Mouse (Mus musculus): ENCODE measurements around the gene Cercam. TPM values are rescaled to one million over a fixed set of nuclear protein-coding genes. Genes with fewer than 3 reads are reported as not detected.

The Cercam gene
- 29.6 and 29.7 TPM in 2 replicates for polyA plus RNA-seq (2015; fragmentation: Nextera tagmentation; extraction: Ambion mirVana)

- Histone ChIP-seq H3K9me3 (no peaks in the 10 kb centered on the region), H3K4me1 (peaks cover 12% of the 10 kb centered on the region), H3K27ac (peak within 1 kb of the TSS; percentile 76), H3K4me2 (peak within 1 kb of the TSS; percentile 94), H3K27me3 (0 out of 2 replicates have a peak, but pooled peaks cover 9% of the 10 kb centered on the region), H3K4me3 (peak within 1 kb of the TSS; percentile 60), H3K9ac (peak within 1 kb of the TSS; percentile 79), H3K36me3 (peaks cover 10% of the 10 kb centered on the region; the same call in 1 of the 2 replicates)
- WGBS, result under 1% methylated on average over 44 of the region's 44 CpGs
- ATAC-seq (ENCODE audit: insufficient number of reproducible peaks, insufficient read depth, low FRiP score, low TSS enrichment, low read depth), result peak; percentile 86
Measured at GRCm38 (mm10) chr2:29868949-29869645, at the start of gene Cercam. TSS of gene Cercam (plus strand) at chr2:29869164.

GRCm38 (mm10) chr2:29819363-29819762 lies 49.6 kb upstream of the Cercam start:
- no peaks in the 10 kb centered on the region for H3K27me3 ChIP-seq
- no peaks in the 10 kb centered on the region for H3K9me3 ChIP-seq
- H3K36me3 ChIP-seq, result peaks cover 26% of the 10 kb centered on the region
- peak overlapping the region; percentile 96 for H3K27ac ChIP-seq
- peak overlapping the region; percentile 75 for H3K4me2 ChIP-seq
- ATAC-seq (ENCODE audit: insufficient number of reproducible peaks, insufficient read depth, low FRiP score, low TSS enrichment, low read depth), result no peak
- H3K4me3 ChIP-seq, result no peak overlapping the region; the same call in 1 of the 2 replicates
- H3K9ac ChIP-seq, result peak overlapping the region; percentile 44; the same call in 1 of the 2 replicates
- peaks cover 23% of the 10 kb centered on the region for H3K4me1 ChIP-seq
- 12% methylated on average over 2 of the region's 2 CpGs for WGBS

GRCm38 (mm10) chr2:29820025-29820817 lies 48.7 kb upstream of the Cercam start, which contains the start of gene Urm1:
TSS of gene Urm1 (plus strand) at chr2:29820075.
- Histone ChIP-seq H3K27ac (peak within 1 kb of the TSS; percentile 96), H3K9ac (peak within 1 kb of the TSS; percentile 85), H3K27me3 (no peaks in the 10 kb centered on the region), H3K4me3 (peak within 1 kb of the TSS; percentile 52), H3K4me2 (peak within 1 kb of the TSS; percentile 75), H3K36me3 (peaks cover 18% of the 10 kb centered on the region), H3K4me1 (peaks cover 23% of the 10 kb centered on the region), H3K9me3 (no peaks in the 10 kb centered on the region)
- ATAC-seq (ENCODE audit: insufficient number of reproducible peaks, insufficient read depth, low FRiP score, low TSS enrichment, low read depth), result peak; percentile 72
- 1% methylated on average over 35 of the region's 35 CpGs for WGBS

- Histone ChIP-seq H3K36me3 (0 out of 2 replicates have a peak, but pooled peaks cover 3% of the 10 kb centered on the region), H3K4me1 (peaks cover 10% of the 10 kb centered on the region), H3K9ac (peak overlapping the region; percentile 82), H3K27me3 (no peaks in the 10 kb centered on the region), H3K4me3 (peak overlapping the region; percentile 90), H3K4me2 (peak overlapping the region; percentile 71), H3K9me3 (no peaks in the 10 kb centered on the region), H3K27ac (peak overlapping the region; percentile 95)
- 13% methylated on average over 11 of the region's 11 CpGs for WGBS
- no peak for ATAC-seq (ENCODE audit: insufficient number of reproducible peaks, insufficient read depth, low FRiP score, low TSS enrichment, low read depth)
Measured at GRCm38 (mm10) chr2:29826318-29826925, 42.5 kb upstream of the Cercam start.

- peaks cover 10% of the 10 kb centered on the region for H3K4me1 ChIP-seq
- under 1% methylated on average over 48 of the region's 48 CpGs for WGBS
- H3K27ac ChIP-seq, result peak overlapping the region; percentile 95
- 0 out of 2 replicates have a peak, but pooled peaks cover 3% of the 10 kb centered on the region for H3K36me3 ChIP-seq
- ATAC-seq (ENCODE audit: insufficient number of reproducible peaks, insufficient read depth, low FRiP score, low TSS enrichment, low read depth), result peak; percentile 95
- H3K27me3 ChIP-seq, result no peaks in the 10 kb centered on the region
- peak overlapping the region; percentile 90 for H3K4me3 ChIP-seq
- peak overlapping the region; percentile 82 for H3K9ac ChIP-seq
- H3K9me3 ChIP-seq, result no peaks in the 10 kb centered on the region
- H3K4me2 ChIP-seq, result peak overlapping the region; percentile 71
Measured at GRCm38 (mm10) chr2:29826926-29827708, 41.8 kb upstream of the Cercam start.

GRCm38 (mm10) chr2:29827709-29828024 lies 41.3 kb upstream of the Cercam start:
- peaks cover 10% of the 10 kb centered on the region for H3K4me1 ChIP-seq
- H3K27me3 ChIP-seq, result no peaks in the 10 kb centered on the region
- peak overlapping the region; percentile 71 for H3K4me2 ChIP-seq
- H3K4me3 ChIP-seq, result peak overlapping the region; percentile 90
- 4% methylated on average over 12 of the region's 12 CpGs for WGBS
- H3K36me3 ChIP-seq, result peaks cover 6% of the 10 kb centered on the region
- no peaks in the 10 kb centered on the region for H3K9me3 ChIP-seq
- H3K9ac ChIP-seq, result peak overlapping the region; percentile 82
- 0 out of 2 replicates have a peak overlapping the region, but pooled peaks have one; percentile 29 for H3K27ac ChIP-seq
- ATAC-seq (ENCODE audit: insufficient number of reproducible peaks, insufficient read depth, low FRiP score, low TSS enrichment, low read depth), result no peak

GRCm38 (mm10) chr2:29831106-29831505 lies 37.9 kb upstream of the Cercam start:
- no peak for ATAC-seq (ENCODE audit: insufficient number of reproducible peaks, insufficient read depth, low FRiP score, low TSS enrichment, low read depth)
- H3K36me3 ChIP-seq, result peaks cover 38% of the 10 kb centered on the region
- H3K27ac ChIP-seq, result no peak overlapping the region
- H3K27me3 ChIP-seq, result no peaks in the 10 kb centered on the region
- H3K4me3 ChIP-seq, result no peak overlapping the region
- H3K9me3 ChIP-seq, result no peaks in the 10 kb centered on the region
- H3K9ac ChIP-seq, result no peak overlapping the region
- peaks cover 10% of the 10 kb centered on the region for H3K4me1 ChIP-seq
- WGBS, result 81% methylated on average over 4 of the region's 4 CpGs
- H3K4me2 ChIP-seq, result no peak overlapping the region

GRCm38 (mm10) chr2:29833796-29834195 lies 35.2 kb upstream of the Cercam start:
- no peak overlapping the region for H3K27ac ChIP-seq
- H3K27me3 ChIP-seq, result no peaks in the 10 kb centered on the region
- H3K4me1 ChIP-seq, result peaks cover under 1% of the 10 kb centered on the region; the same call in 1 of the 2 replicates
- no peaks in the 10 kb centered on the region for H3K9me3 ChIP-seq
- no peak overlapping the region for H3K4me3 ChIP-seq
- no peak for ATAC-seq (ENCODE audit: insufficient number of reproducible peaks, insufficient read depth, low FRiP score, low TSS enrichment, low read depth)
- H3K4me2 ChIP-seq, result no peak overlapping the region
- peaks cover 57% of the 10 kb centered on the region for H3K36me3 ChIP-seq
- no peak overlapping the region for H3K9ac ChIP-seq
- 93% methylated on average over 5 of the region's 5 CpGs for WGBS

GRCm38 (mm10) chr2:29835391-29835899 lies 33.5 kb upstream of the Cercam start:
- H3K4me2 ChIP-seq, result no peak overlapping the region
- H3K27me3 ChIP-seq, result no peaks in the 10 kb centered on the region
- 43% methylated on average over 2 of the region's 2 CpGs for WGBS
- H3K9ac ChIP-seq, result no peak overlapping the region
- no peaks in the 10 kb centered on the region for H3K9me3 ChIP-seq
- no peaks in the 10 kb centered on the region for H3K4me1 ChIP-seq
- ATAC-seq (ENCODE audit: insufficient number of reproducible peaks, insufficient read depth, low FRiP score, low TSS enrichment, low read depth), result no peak
- H3K36me3 ChIP-seq, result peaks cover 70% of the 10 kb centered on the region
- H3K4me3 ChIP-seq, result no peak overlapping the region
- H3K27ac ChIP-seq, result no peak overlapping the region

- H3K9ac ChIP-seq, result no peak overlapping the region
- no peak overlapping the region for H3K4me2 ChIP-seq
- 54% methylated on average over 4 of the region's 4 CpGs for WGBS
- H3K27ac ChIP-seq, result no peak overlapping the region
- peaks cover 84% of the 10 kb centered on the region for H3K36me3 ChIP-seq
- H3K4me3 ChIP-seq, result no peak overlapping the region
- no peaks in the 10 kb centered on the region for H3K9me3 ChIP-seq
- no peaks in the 10 kb centered on the region for H3K4me1 ChIP-seq
- ATAC-seq (ENCODE audit: insufficient number of reproducible peaks, insufficient read depth, low FRiP score, low TSS enrichment, low read depth), result no peak
- peaks cover 21% of the 10 kb centered on the region for H3K27me3 ChIP-seq
Measured at GRCm38 (mm10) chr2:29839460-29839859, 29.5 kb upstream of the Cercam start.
